Mouse (Mus musculus): ENCODE results near the gene Lysmd1.

Lysmd1 gene

GRCm38 (mm10) chr3:95174011-95174592 lies 40.2 kb downstream of the Lysmd1 start:
- DNase-seq (ENCODE audit: low spot score): peak; percentile 74

- no peak for DNase-seq (ENCODE audit: low spot score)
These were observed 42.6 kb downstream of the Lysmd1 start for GRCm38 (mm10) chr3:95176500-95176899.

- DNase-seq (ENCODE audit: low spot score): no peak
These were observed 43.7 kb downstream of the Lysmd1 start for GRCm38 (mm10) chr3:95177583-95177982.

- DNase-seq (ENCODE audit: low spot score): no peak
These were observed 45.1 kb downstream of the Lysmd1 start for GRCm38 (mm10) chr3:95178948-95179347.

- no peak for DNase-seq (ENCODE audit: low spot score)
These were observed 46.0 kb downstream of the Lysmd1 start for GRCm38 (mm10) chr3:95179890-95180289.

GRCm38 (mm10) chr3:95181841-95182240 lies 48.0 kb downstream of the Lysmd1 start:
- DNase-seq (ENCODE audit: low spot score): no peak

GRCm38 (mm10) chr3:95184796-95185577 lies 51.1 kb downstream of the Lysmd1 start:
- DNase-seq (ENCODE audit: low spot score): no peak

GRCm38 (mm10) chr3:95186100-95186499 lies 52.2 kb downstream of the Lysmd1 start:
- no peak for DNase-seq (ENCODE audit: low spot score)

GRCm38 (mm10) chr3:95186888-95187287 lies 53.0 kb downstream of the Lysmd1 start:
- no peak for DNase-seq (ENCODE audit: low spot score)
